Mouse (Mus musculus): Measurements from ENCODE around the gene Slc8b1. TPM values are rescaled to one million over a fixed set of nuclear protein-coding genes. Genes with fewer than 3 reads are reported as not detected.

Slc8b1 gene
- polyA plus RNA-seq, 1 experiment from 2014 or later = 12.1 TPM

DNA sequence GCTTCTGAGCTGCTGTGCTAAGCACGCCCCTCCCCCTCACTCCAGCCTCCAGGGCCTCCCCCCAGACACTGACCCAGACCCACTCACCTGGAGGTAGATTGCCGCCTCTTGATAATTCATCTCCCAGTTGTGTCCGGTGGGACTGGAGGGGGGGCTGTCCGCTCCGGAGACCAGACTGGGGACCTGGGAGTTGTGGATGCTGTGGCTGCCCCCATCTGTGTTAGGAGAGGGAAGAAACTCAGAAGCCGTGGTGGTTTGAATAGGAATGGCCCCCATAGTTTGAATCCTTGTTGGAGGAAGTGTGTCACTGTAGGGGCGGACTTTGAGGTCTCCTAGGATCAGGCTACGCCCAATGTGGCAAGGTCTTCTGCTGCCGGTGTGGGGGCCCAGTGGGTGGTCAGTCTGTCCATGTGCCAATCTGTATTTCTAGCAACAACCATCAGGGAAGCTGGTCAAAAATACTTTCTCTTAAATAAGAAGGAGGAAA lies 49.2 kb downstream of the Slc8b1 start:
- no peak for TF ChIP-seq CTCF (IDR thresholded peaks at IDR 0.05)
- no peak for TF ChIP-seq EP300 (IDR thresholded peaks at IDR 0.05)
- 57% methylated on average over 9 of the region's 9 CpGs for WGBS
- H3K4me3 ChIP-seq (ENCODE audit: low read depth, low read length) = no peak overlapping the region
- H3K4me2 ChIP-seq (replicated peaks; ENCODE audit: low read depth, low read length) = peak overlapping the region; percentile 44; the same call in 1 of the 2 replicates
- H3K27me3 ChIP-seq (replicated peaks; ENCODE audit: insufficient read depth, low read length) = no peaks in the 10 kb centered on the region
- peaks cover 16% of the 10 kb centered on the region; the same call in 1 of the 2 replicates for H3K4me1 ChIP-seq (ENCODE audit: insufficient read depth, low read depth, low read length)
- DNase-seq (ENCODE audit: low spot score) = no peak
- no peak for ATAC-seq
- no peaks in the 10 kb centered on the region for H3K9me3 ChIP-seq (ENCODE audit: low read length)
- H3K27ac ChIP-seq (ENCODE audit: low read length) = no peak overlapping the region
- no peak overlapping the region for H3K9ac ChIP-seq (replicated peaks; ENCODE audit: low read depth)
- 0 out of 2 replicates have a peak, but pooled peaks cover 9% of the 10 kb centered on the region for H3K36me3 ChIP-seq (ENCODE audit: insufficient read depth, low read length)

DNA sequence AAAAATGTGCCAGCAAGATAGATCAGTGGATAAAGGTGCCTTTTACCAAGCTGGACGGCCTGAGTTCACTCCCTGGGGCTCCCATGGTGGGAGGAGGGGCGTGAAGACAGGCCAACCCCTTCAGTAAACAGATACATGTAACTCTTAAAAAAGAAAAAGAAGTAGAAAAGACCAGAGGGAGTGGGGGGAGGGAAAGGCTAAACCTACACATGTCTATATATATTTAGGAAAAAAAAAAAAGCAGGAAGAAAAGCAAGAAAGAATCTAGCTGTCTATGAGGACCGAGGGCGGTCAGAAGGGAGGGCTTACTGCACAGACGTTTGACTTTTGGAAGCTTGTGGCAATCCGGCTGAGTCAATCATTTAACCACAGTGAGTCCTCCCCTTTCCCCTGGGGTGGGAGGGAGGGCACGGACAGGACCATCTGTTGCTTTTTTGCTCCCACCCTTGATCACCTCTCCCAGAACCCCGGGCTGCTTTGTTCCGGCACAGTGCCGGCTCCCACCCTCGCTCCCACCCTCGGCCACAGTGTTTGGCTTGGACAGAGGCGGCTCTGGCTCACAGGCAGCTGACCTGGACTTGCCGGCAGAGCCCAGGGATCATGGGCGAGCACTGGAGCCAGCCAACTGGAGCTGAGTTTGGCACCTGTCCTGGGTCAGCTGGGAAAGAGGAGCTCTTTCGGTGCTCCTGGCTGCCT lies 49.8 kb downstream of the Slc8b1 start:
- 11% methylated on average over 16 of the region's 16 CpGs for WGBS
- Histone ChIP-seq H3K9ac (replicated peaks; ENCODE audit: low read depth) (no peak overlapping the region), H3K4me1 (ENCODE audit: insufficient read depth, low read depth, low read length) (peaks cover 20% of the 10 kb centered on the region; the same call in 1 of the 2 replicates), H3K27ac (ENCODE audit: low read length) (peak overlapping the region; percentile 33; the same call in 1 of the 2 replicates), H3K4me2 (replicated peaks; ENCODE audit: low read depth, low read length) (peak overlapping the region; percentile 44), H3K9me3 (ENCODE audit: low read length) (no peaks in the 10 kb centered on the region), H3K36me3 (ENCODE audit: insufficient read depth, low read length) (0 out of 2 replicates have a peak, but pooled peaks cover 7% of the 10 kb centered on the region), H3K4me3 (ENCODE audit: low read depth, low read length) (no peak overlapping the region), H3K27me3 (replicated peaks; ENCODE audit: insufficient read depth, low read length) (no peaks in the 10 kb centered on the region)
- ATAC-seq = peak; percentile 59
- peak; percentile 83 for DNase-seq (ENCODE audit: low spot score)
- no peak for TF ChIP-seq EP300 (IDR thresholded peaks at IDR 0.05)
- no peak for TF ChIP-seq CTCF (IDR thresholded peaks at IDR 0.05)

DNA sequence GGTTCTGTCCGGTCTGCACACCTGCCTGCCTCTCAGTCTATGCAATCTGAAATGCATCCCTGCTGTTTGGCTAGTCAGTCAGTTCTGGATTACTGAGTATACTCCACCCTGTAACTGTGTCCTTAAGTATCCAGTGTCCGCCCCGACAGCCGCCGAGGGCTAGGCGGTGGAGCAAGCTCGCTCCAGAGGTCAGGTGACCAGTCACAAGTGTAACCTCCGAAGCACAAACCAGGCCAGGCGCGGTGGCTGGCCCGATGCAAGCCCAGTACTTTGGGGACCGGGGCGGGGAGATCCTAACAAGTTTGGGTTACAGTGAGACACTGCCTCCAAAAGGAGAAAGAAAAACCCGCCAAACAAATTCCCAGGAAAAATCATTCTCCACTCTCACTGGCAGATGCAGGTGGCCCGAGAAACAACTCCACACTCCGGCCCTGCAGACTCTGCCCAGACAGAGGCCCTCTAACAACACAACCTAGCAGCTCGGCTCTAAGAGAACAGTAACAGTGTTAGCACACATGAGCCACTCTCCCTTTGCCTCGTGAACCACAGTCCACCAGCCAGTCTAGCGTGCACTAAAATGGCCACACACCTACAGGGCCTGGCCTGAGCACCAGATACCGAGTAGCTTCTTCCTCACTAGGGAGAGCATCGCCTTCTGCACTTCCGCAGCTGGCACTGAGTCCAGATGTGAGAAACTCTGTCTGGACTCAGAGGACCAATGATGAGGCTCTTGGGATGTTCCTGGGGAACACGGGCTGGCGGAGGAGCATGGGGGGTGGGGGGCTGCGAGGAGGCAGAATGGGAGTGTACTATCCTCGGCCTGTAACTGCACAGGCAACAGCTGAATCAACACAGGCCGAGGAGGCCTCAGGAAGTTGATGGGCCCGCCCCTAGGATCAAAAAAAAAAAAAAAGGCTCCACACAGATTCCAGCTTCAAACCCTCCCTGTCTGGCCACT lies 52.3 kb downstream of the Slc8b1 start:
- DNase-seq (ENCODE audit: low spot score) (peak; percentile 71), ATAC-seq (peak; percentile 68)
- 26% methylated on average over 28 of the region's 28 CpGs for WGBS
- Histone ChIP-seq H3K4me2 (replicated peaks; ENCODE audit: low read depth, low read length) (no peak overlapping the region), H3K36me3 (ENCODE audit: insufficient read depth, low read length) (no peaks in the 10 kb centered on the region), H3K27me3 (replicated peaks; ENCODE audit: insufficient read depth, low read length) (no peaks in the 10 kb centered on the region), H3K4me1 (ENCODE audit: insufficient read depth, low read depth, low read length) (peaks cover 27% of the 10 kb centered on the region; the same call in 1 of the 2 replicates), H3K9me3 (ENCODE audit: low read length) (no peaks in the 10 kb centered on the region), H3K27ac (ENCODE audit: low read length) (peak overlapping the region; percentile 39), H3K4me3 (ENCODE audit: low read depth, low read length) (no peak overlapping the region), H3K9ac (replicated peaks; ENCODE audit: low read depth) (no peak overlapping the region)
- no peak for TF ChIP-seq CTCF (IDR thresholded peaks at IDR 0.05)
- TF ChIP-seq EP300 (IDR thresholded peaks at IDR 0.05) = no peak

DNA sequence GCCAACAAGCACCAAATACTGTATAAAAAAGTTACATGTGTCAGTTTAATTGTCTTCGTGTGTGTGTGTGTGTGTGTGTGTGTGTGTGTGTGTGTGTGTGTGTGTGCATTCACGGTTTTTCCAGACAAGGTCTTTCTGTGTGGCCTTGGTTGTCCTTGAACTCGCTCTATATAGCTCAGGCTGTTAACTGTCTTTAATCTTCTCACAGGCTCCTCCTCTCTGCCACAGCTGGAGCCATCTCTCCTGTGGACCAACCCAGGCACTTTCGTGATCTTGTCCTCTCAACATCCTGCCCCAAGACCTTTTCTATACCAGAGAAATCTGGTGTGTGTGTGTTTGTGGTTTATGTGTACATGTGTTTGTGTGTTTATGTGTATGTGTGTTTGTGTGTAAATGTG lies 52.9 kb downstream of the Slc8b1 start:
- DNase-seq (ENCODE audit: low spot score) = no peak
- Histone ChIP-seq H3K4me1 (ENCODE audit: insufficient read depth, low read depth, low read length) (peaks cover 27% of the 10 kb centered on the region; the same call in 1 of the 2 replicates), H3K27me3 (replicated peaks; ENCODE audit: insufficient read depth, low read length) (no peaks in the 10 kb centered on the region), H3K4me3 (ENCODE audit: low read depth, low read length) (no peak overlapping the region), H3K4me2 (replicated peaks; ENCODE audit: low read depth, low read length) (no peak overlapping the region), H3K27ac (ENCODE audit: low read length) (no peak overlapping the region; the same call in 1 of the 2 replicates), H3K9ac (replicated peaks; ENCODE audit: low read depth) (no peak overlapping the region), H3K9me3 (ENCODE audit: low read length) (no peaks in the 10 kb centered on the region), H3K36me3 (ENCODE audit: insufficient read depth, low read length) (no peaks in the 10 kb centered on the region)
- no peak for ATAC-seq
- TF ChIP-seq CTCF (IDR thresholded peaks at IDR 0.05) (no peak), EP300 (IDR thresholded peaks at IDR 0.05) (no peak)
- 29% methylated on average over 4 of the region's 4 CpGs for WGBS

DNA sequence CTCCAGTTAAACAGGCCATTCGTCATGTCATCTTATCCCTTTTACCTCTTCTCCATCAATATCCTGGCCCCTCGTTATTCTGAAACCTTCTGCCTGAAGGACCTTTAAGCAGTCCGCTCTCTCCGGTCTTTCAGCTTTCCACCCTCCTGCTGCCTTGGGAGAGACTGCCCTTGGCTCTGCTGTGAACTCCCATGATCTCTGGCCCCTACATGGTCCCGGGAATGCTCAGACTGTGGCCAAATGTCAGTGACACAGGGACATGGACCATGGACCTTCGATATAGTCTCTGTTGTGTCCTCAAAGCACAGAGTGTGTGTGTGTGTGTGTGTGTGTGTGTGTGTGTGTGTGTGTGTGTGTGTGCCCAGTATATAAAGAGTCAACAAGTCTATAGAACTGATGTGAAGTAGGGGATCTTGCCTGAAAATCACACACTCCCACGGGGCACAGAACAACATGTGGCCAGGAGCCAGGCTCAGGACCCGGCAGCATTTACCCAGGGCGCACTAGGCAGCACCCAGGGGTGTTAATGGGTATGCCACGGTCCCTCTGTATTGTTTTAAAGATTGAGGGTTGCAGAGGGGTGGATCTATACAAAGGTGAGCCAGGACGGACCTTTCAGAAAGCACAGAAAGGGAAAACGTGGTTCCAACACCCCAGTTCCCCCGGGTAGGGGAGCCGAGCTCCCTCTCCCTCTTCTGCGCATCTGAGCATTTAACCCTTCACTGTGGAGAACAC lies 54.4 kb downstream of the Slc8b1 start:
- H3K27ac ChIP-seq (ENCODE audit: low read length) = no peak overlapping the region
- no peak overlapping the region for H3K4me3 ChIP-seq (ENCODE audit: low read depth, low read length)
- 46% methylated on average over 14 of the region's 15 CpGs for WGBS
- no peaks in the 10 kb centered on the region for H3K9me3 ChIP-seq (ENCODE audit: low read length)
- no peak for DNase-seq (ENCODE audit: low spot score)
- peaks cover 29% of the 10 kb centered on the region for H3K4me1 ChIP-seq (ENCODE audit: insufficient read depth, low read depth, low read length)
- no peak for ATAC-seq
- H3K36me3 ChIP-seq (ENCODE audit: insufficient read depth, low read length) = no peaks in the 10 kb centered on the region
- TF ChIP-seq EP300 (IDR thresholded peaks at IDR 0.05) (no peak), CTCF (IDR thresholded peaks at IDR 0.05) (no peak)
- H3K9ac ChIP-seq (replicated peaks; ENCODE audit: low read depth) = no peak overlapping the region
- no peaks in the 10 kb centered on the region for H3K27me3 ChIP-seq (replicated peaks; ENCODE audit: insufficient read depth, low read length)
- H3K4me2 ChIP-seq (replicated peaks; ENCODE audit: low read depth, low read length) = no peak overlapping the region
